Mouse (Mus musculus): ENCODE data around the gene Grm5. TPM values are rescaled to one million over a fixed set of nuclear protein-coding genes. Genes with fewer than 3 reads are reported as not detected.

Grm5 gene
- total RNA-seq, 2 experiments from 2014 or later, result not detected

DNA sequence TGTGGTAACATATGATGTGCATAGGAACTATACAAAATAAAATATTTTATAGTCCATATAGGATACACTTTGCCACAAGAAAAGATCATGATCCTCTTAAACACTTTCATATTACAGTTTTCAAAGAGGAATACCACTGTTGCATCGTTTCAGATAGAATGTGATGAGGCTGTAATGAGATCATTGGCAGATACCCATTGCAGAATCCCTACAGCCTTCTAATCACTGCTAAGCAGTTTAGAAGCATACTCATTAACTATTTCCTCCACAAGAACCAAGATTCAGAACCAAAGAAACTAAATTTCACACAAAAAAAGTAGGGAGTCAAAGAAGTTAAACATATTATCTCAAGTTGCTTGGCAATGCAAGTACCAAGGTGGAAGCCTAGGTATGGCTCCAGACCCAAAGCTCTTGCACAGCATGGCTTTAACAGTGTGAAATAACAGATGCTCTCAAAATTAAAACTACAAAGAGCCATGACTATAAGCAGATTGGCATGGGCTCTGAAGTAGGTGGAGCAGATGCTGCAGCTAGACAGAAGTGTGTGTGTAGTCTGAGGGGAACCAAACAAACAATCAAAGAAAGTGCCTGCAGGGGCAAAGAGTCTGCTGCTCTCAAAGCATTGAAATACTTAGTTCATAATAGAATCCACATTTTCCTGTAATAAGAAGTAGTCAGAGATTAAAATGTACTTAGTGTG lies 575.7 kb downstream of the Grm5 start:
- no peak for DNase-seq

DNA sequence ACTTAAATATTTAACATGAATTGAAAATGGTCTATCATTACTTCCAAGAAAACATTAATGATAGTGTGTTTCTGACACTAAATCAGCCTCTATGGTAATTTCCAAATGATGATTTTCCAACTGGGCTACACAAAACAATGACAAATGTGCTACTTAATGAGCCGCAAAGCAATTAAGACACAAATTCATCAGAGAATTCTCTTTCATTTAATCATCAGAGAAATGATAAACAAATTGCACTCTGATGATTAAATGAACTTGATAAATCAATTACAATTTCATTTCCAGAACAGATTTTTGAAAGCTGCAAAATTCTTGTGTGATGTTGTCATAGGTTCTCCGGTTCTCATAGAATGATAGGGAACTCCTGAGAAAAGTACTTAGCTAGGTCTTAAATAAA lies 577.6 kb downstream of the Grm5 start:
- DNase-seq, result no peak

Other genes starting within 250 kb of the Grm5 start
- not detected for gene Tyr, start 90.7 kb upstream of the Grm5 start, total RNA-seq (2021)

Measured in gastrocnemius, postnatal 25 days (tissue).